Mouse (Mus musculus) adrenal gland (tissue): ENCODE measurements around the gene Dolpp1.

Source experiments
- intact Hi-C: fragments of 180-260 bp; cut with DNase I; formaldehyde crosslinking; loops from one replicate; pipeline ENCODE4 v1.15.1; 2025
- long read RNA-seq, 2 experiments: library from polyadenylated mRNA; unstranded; transcript quantifications; one replicate each; pipeline ENCODE4 v2.0.0; 2020; ENCODE audit warnings: borderline replicate concordance in 1 of 2; ENCODE audit not compliant: insufficient replicate concordance in 1 of 2

The Dolpp1 gene
- long read RNA-seq, experiment 1, transcript Dolpp1-201 (8 exons, 2,251 nt) = major isoform, 17 of 21 reads
- long read RNA-seq, experiment 1, partial matches to known transcripts = 0 of 21 reads
- long read RNA-seq, experiment 1, other reads (novel, unspliced or antisense) = 4 of 21 reads
- long read RNA-seq, experiment 2, transcript Dolpp1-201 (8 exons, 2,251 nt) = major isoform, 7 of 10 reads
- long read RNA-seq, experiment 2, partial matches to known transcripts = 0 of 10 reads
- long read RNA-seq, experiment 2, other reads (novel, unspliced or antisense) = 3 of 10 reads

GRCm38 (mm10) chr2:30392114-30392576 is at the start of gene Dolpp1:
Gene Dolpp1 (plus strand): TSS chr2:30392254.
- intact Hi-C loops = no loop called here

- intact Hi-C loops = no loop called here
These were observed 49.5 kb upstream of the Dolpp1 start for GRCm38 (mm10) chr2:30342544-30342943.

DNA sequence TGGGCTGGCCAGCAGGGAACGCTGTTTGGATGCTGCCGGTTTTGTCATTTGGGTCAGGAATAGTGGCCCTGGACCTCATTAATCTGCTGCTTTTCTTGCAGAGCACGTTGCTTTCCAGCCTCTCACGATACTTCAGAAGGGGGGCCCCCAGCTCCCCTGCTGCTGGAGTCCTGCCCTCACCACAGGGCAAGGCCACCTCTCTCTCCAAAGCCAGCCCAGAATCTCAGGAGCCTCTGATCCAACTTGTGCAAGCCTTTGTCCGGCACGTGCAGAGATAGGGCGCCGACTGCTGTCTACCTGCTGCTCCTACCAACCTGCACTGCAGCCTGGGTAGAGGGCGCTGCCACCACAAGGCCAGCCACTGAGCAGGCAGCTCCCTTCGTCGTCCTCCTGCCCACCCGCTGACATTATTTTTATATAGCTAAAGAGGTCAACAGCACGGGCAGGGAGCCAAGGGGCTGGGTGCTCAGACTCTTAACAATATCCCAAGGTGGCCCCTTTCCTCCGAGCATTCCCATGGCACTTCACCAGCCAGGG is 48.4 kb upstream of the Dolpp1 start:
- intact Hi-C loops = no loop called here

GRCm38 (mm10) chr2:30345971-30346676 is 45.9 kb upstream of the Dolpp1 start:
- intact Hi-C loops = no loop called here

GRCm38 (mm10) chr2:30349196-30349595 is 42.9 kb upstream of the Dolpp1 start:
- intact Hi-C loops = no loop called here

DNA sequence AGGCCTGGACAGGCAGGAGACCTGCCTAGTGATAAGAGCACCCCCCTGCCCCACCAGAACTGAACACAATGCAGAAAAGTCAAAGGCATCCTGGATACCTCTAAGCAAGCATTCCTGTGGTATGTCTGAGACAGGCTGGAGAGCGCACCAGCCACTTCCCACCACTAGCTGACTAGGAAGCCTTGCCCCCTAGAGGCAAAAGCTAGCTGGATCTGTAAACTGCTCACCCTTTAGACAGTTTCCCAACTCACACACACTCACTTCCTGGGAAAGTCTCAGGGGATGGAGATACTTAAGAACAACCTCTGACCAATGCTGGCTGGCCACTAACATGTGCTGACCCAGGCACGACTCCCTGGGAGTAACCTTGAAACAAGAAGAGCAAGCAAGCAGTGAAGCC is 40.9 kb upstream of the Dolpp1 start:
- intact Hi-C loops = no loop called here

- intact Hi-C loops = no loop called here
These were observed 36.2 kb upstream of the Dolpp1 start for GRCm38 (mm10) chr2:30355861-30356260.

- intact Hi-C loops = no loop called here
These were observed 35.8 kb upstream of the Dolpp1 start for GRCm38 (mm10) chr2:30356266-30356665.

DNA sequence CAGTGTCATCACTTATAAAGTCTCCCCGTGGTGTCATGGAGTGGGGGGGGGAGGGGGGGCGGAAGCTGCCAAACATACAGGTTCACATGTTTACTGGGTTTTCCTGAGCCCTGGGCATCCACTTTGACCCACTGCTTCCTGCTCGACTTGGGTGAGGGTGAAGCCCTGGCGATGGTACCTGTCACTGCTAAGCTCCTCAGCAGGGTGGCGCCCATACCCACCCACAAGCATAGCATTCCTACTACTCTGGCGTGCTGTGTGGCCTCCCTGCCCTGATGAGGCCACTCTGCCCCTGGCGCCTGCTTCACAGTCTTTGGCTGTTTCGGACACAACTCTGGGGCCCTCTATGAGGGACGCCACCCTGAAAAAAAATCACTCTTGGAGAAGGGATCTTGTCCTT is 35.1 kb upstream of the Dolpp1 start:
- intact Hi-C loops = no loop called here

- intact Hi-C loops = no loop called here
These were observed 34.2 kb upstream of the Dolpp1 start for GRCm38 (mm10) chr2:30357552-30358510.

- intact Hi-C loops = no loop called here
These were observed 33.2 kb upstream of the Dolpp1 start, which contains the start of gene Sh3glb2 for GRCm38 (mm10) chr2:30358533-30359531. Gene Sh3glb2 (minus strand): TSS chr2:30359337.

GRCm38 (mm10) chr2:30360626-30361025 is 31.4 kb upstream of the Dolpp1 start:
- intact Hi-C loops = no loop called here

DNA sequence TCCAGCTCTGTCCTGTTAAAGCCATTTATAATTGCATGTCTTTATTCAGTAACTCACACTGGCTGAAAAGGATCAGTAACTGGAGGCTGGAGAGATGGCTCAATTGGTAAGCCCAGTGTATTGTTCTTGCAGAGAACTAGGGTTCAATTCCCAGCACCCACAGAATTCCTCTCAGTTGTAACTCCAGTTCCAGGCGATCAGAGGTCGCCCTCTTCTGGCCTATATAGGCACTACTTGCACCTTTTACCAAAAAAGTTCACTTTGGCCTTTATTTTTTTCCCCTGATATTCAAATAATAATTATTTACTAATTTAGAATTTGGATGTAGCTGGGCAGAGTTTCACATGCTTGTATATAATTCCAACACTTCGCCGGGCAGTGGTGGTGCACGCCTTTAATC is 29.2 kb upstream of the Dolpp1 start:
- intact Hi-C loops = no loop called here

DNA sequence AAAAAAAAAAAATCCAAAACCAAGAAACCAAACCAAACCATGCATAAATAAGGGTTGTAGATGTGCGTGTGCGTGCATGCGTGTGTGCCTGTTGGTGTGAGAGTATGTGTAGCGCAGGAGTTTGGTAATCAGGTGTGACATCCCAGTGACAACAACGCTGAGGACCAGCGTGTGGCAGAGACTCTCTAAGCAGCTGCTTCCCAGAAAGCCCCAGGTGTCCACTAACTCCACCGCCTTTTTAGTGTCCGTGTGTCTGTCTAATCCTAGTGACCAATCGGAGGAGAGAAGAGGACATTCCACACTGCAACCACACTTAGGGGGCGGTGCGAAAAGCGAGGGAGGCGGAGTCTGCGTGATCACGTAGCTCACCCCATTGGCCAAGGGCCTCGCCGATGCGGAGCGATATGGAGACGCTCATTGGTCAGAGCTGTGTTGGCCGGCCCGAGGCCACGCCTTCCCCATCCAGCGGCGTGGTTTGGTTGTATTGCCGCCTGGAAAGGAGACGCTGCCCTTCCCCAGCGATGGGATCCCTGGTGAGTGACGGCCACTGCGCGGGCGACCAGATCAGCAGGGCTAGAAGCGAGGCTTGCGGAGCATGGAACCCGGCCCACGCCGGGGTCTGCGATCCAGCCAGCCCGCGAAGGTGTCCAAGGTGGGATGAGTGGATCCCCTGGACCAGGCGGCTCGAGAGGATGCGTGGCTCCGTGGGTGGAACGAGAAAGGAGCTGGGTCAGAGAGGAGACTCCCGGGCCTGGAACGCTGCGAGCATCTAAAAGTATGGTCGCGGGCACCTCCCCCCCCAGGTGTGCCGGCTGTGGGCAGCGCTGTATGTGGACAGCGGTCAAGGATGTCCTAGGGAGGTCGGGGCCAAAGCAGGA is 28.0 kb upstream of the Dolpp1 start, which contains the start of gene Miga2:
Gene Miga2 (plus strand): TSS at position 461 of the 878 bp plus-strand sequence.
- intact Hi-C loops = no loop called here

GRCm38 (mm10) chr2:30365281-30366069 is 26.6 kb upstream of the Dolpp1 start:
- intact Hi-C loops = no loop called here

- intact Hi-C loops = no loop called here
These were observed 25.9 kb upstream of the Dolpp1 start for GRCm38 (mm10) chr2:30366203-30366602.

DNA sequence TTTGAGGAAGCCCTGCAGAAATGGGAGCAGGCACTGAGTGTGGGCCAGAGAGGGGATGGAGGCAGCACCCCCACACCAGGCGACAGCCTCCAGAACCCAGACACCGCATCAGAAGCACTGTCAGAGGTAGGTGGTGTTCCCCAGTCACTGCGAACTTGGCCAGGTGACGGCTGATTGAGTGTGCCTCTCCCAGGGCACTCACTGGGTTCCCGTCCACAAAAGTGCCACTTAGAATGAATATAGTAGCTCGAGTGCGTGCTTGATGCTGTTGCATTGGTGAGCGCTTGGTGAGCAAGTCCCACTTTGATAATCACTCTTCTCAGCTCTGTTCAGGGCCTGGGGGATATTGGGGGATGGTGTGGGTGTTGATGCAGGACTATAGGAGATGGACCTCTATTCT is 20.5 kb upstream of the Dolpp1 start:
- intact Hi-C loops = no loop called here

DNA sequence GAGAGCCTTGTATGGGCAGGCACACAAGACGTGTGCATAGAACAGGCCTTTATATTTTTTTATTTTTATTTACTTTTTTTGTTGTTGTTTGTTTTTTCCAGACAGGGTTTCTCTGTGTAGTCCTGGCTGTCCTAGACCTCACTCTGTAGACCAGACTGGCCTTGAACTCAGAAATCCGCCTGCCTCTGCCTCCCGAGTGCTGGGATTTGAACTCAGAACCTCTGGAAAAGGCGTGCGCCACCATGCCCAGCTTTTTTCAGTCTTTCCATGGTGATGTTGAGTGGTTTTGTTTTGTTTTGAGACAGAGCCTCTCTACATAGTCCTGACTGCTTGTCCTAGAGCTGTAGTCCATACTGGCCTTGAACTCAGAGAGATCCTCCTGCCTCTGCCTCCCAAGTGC is 19.3 kb upstream of the Dolpp1 start:
- intact Hi-C loops = no loop called here
